8 mouse cellular contexts compared by ENCODE assay signal in the genomic region with DNA sequence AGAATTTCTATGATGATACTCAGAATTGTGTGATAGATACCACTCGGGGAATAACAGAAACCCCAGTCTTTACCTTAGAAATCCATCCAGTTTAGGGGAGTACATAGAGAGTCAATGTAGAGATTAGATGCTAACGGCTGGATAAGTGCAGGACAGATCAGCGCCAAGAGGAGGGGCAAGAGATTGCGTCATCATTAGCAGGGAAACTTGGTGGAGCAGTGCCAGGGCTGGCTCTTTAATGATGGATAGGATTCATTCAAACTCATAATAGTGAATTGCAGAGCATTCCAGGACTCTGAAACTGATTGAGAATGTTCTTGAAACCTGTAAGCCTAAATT. TPM values are rescaled to one million over a fixed set of nuclear protein-coding genes. Genes with fewer than 3 reads are reported as not detected.
DNase-seq lines count a peak whose midpoint lies in the region; ATAC-seq lines count a peak whose summit lies in the region.

No protein-coding gene starts in this region.

- peak overlapping the region; percentile 96 for H3K4me3 ChIP-seq in embryonic facial prominence, embryonic 10.5 days
- H3K4me3 ChIP-seq in intestine, embryonic 16.5 days (ENCODE audit: low read length): peak overlapping the region; percentile 93

- H3K9me3 ChIP-seq in embryonic facial prominence, embryonic 10.5 days: no peaks in the 10 kb centered on the region
- no peaks in the 10 kb centered on the region for H3K9me3 ChIP-seq in intestine, embryonic 16.5 days (ENCODE audit: control insufficient read depth, low read length)

- DNase-seq in 3T3-L1 (ENCODE audit: low read depth, low spot score): peak; percentile 88
- DNase-seq in adipocyte (ENCODE audit: low spot score): peak; percentile 86
- DNase-seq in embryonic facial prominence, embryonic 10.5 days (ENCODE audit: low spot score): peak; percentile 39
- DNase-seq in gastrocnemius, postnatal 4 days (ENCODE audit: low spot score in 2 of 2): peak; percentile 47 to 75
- DNase-seq in left cerebral cortex, postnatal 36 days (ENCODE audit: low spot score in 2 of 2): peak; percentile 17 to 22
- DNase-seq in skeletal muscle tissue, adult 2 months (ENCODE audit: low read depth, low spot score): peak; percentile 46

- ATAC-seq in intestine, embryonic 16.5 days: peak; percentile 69
- ATAC-seq in megakaryocyte progenitor cell, adult 5-6 weeks (replicated peaks; ENCODE audit: poor library complexity): peak; percentile 47

- H3K4me2 ChIP-seq in intestine, embryonic 16.5 days (ENCODE audit: low read depth, low read length): peak overlapping the region; percentile 78

- H3K36me3 ChIP-seq in embryonic facial prominence, embryonic 10.5 days (replicated peaks): peaks cover 23% of the 10 kb centered on the region
- H3K36me3 ChIP-seq in intestine, embryonic 16.5 days (ENCODE audit: control insufficient read depth, insufficient read depth, low read length): no peaks in the 10 kb centered on the region

- 2% methylated on average over 4 of the region's 4 CpGs for WGBS in embryonic facial prominence, embryonic 10.5 days
- WGBS in intestine, embryonic 16.5 days: under 1% methylated on average over 4 of the region's 4 CpGs

- peak overlapping the region; percentile 100 for H3K27ac ChIP-seq in embryonic facial prominence, embryonic 10.5 days (replicated peaks)
- peak overlapping the region; percentile 94 for H3K27ac ChIP-seq in intestine, embryonic 16.5 days (ENCODE audit: low read length)

- peak overlapping the region; percentile 95 for H3K9ac ChIP-seq in intestine, embryonic 16.5 days (ENCODE audit: low read depth, low read length)

- H3K4me1 ChIP-seq in embryonic facial prominence, embryonic 10.5 days: peaks cover 30% of the 10 kb centered on the region
- peaks cover 14% of the 10 kb centered on the region for H3K4me1 ChIP-seq in intestine, embryonic 16.5 days (ENCODE audit: control insufficient read depth, insufficient read depth, low read length)

- intact Hi-C loops in left cerebral cortex, postnatal 36 days (cut with DNase I): no loop called here

- H3K27me3 ChIP-seq in embryonic facial prominence, embryonic 10.5 days (replicated peaks; ENCODE audit: low read depth, poor library complexity, severe bottlenecking): no peaks in the 10 kb centered on the region
- no peaks in the 10 kb centered on the region for H3K27me3 ChIP-seq in intestine, embryonic 16.5 days (replicated peaks; ENCODE audit: control insufficient read depth, insufficient read depth, low read length)

RNA-seq across cellular contexts. Expression of gene Pafah1b2, which starts 27.3 kb away (rescaled TPM):
- polyA plus RNA-seq in embryonic facial prominence, embryonic 10.5 days (2016; fragmentation: Nextera tagmentation; extraction: Ambion mirVana): 261 and 262 TPM in 2 replicates
- total RNA-seq in gastrocnemius, postnatal 4 days (2021): 100 to 1,000 TPM; 104 to 110 TPM
- 123 and 137 TPM in 2 replicates for polyA plus RNA-seq in intestine, embryonic 16.5 days (2015; fragmentation: Nextera tagmentation; extraction: Ambion mirVana)
- total RNA-seq in left cerebral cortex, postnatal 36 days (2021): 100 to 1,000 TPM; 210 to 220 TPM
- total RNA-seq in megakaryocyte progenitor cell, adult 5-6 weeks (2015): 50.8 and 60.9 TPM in 2 replicates
- total RNA-seq in megakaryocyte progenitor cell, adult 5-6 weeks (2017): 111 and 112 TPM in 2 replicates

RNA-seq across cellular contexts. Expression of gene Sik3, which starts 27.4 kb away (rescaled TPM):
- polyA plus RNA-seq in embryonic facial prominence, embryonic 10.5 days (2016; fragmentation: Nextera tagmentation; extraction: Ambion mirVana): 8.4 and 9.9 TPM in 2 replicates
- total RNA-seq in gastrocnemius, postnatal 4 days (2021): 10 to 100 TPM; 62.9 to 70.1 TPM
- polyA plus RNA-seq in intestine, embryonic 16.5 days (2015; fragmentation: Nextera tagmentation; extraction: Ambion mirVana): 5.1 and 5.2 TPM in 2 replicates
- 100 to 1,000 TPM; 119 to 130 TPM for total RNA-seq in left cerebral cortex, postnatal 36 days (2021)
- total RNA-seq in megakaryocyte progenitor cell, adult 5-6 weeks (2015): 24.3 and 26.8 TPM in 2 replicates
- 13.3 and 15.2 TPM in 2 replicates for total RNA-seq in megakaryocyte progenitor cell, adult 5-6 weeks (2017)

RNA-seq across cellular contexts. Expression of gene Sidt2, which starts 30.1 kb away (rescaled TPM):
- 24.7 and 27.4 TPM in 2 replicates for polyA plus RNA-seq in embryonic facial prominence, embryonic 10.5 days (2016; fragmentation: Nextera tagmentation; extraction: Ambion mirVana)
- 10 to 100 TPM; 61.5 to 65.5 TPM for total RNA-seq in gastrocnemius, postnatal 4 days (2021)
- polyA plus RNA-seq in intestine, embryonic 16.5 days (2015; fragmentation: Nextera tagmentation; extraction: Ambion mirVana): 33.4 and 37.2 TPM in 2 replicates
- total RNA-seq in left cerebral cortex, postnatal 36 days (2021): 10 to 100 TPM; 82.3 to 88.8 TPM
- 29.4 and 32.7 TPM in 2 replicates for total RNA-seq in megakaryocyte progenitor cell, adult 5-6 weeks (2015)
- total RNA-seq in megakaryocyte progenitor cell, adult 5-6 weeks (2017): 15.3 and 21.9 TPM in 2 replicates

RNA-seq across cellular contexts. Expression of gene Tagln, which starts 49.3 kb away (rescaled TPM):
- polyA plus RNA-seq in embryonic facial prominence, embryonic 10.5 days (2016; fragmentation: Nextera tagmentation; extraction: Ambion mirVana): 12.4 and 15.1 TPM in 2 replicates
- 100 to 1,000 TPM in 1 of 2 experiments, 10 to 100 TPM in 1; 79.2 to 103 TPM for total RNA-seq in gastrocnemius, postnatal 4 days (2021)
- polyA plus RNA-seq in intestine, embryonic 16.5 days (2015; fragmentation: Nextera tagmentation; extraction: Ambion mirVana): 390 and 404 TPM in 2 replicates
- 10 to 100 TPM in 1 of 2 experiments, 1 to 10 TPM in 1; 9.9 to 10.1 TPM for total RNA-seq in left cerebral cortex, postnatal 36 days (2021)
- 0.10 TPM in 2 replicates for total RNA-seq in megakaryocyte progenitor cell, adult 5-6 weeks (2015)
- not detected in 2 replicates for total RNA-seq in megakaryocyte progenitor cell, adult 5-6 weeks (2017)

Comparison
In these comparisons a context has a peak if more than half of its experiments do, and no peak if none do; other contexts are left out.
1. Peak in every context shown above with its lines: DNase-seq, ATAC-seq, H3K4me3 ChIP-seq and H3K27ac ChIP-seq.
2. DNase-seq: peak in every context shown above with its lines; median percentile 88 in 3T3-L1; 86 in adipocyte; 61 in gastrocnemius, postnatal 4 days; 46 in skeletal muscle tissue, adult 2 months; 39 in embryonic facial prominence, embryonic 10.5 days; 20 in left cerebral cortex, postnatal 36 days.